Mouse (Mus musculus): ENCODE measurements around the gene Gm28891.
"Not testable (repeated sequence)": the region's sequence is repeated elsewhere in the genome, so short reads cannot be mapped to it uniquely, and the experiment has no call there.

- not testable (repeated sequence) for TF ChIP-seq CTCF, EP300 (IDR thresholded peaks at IDR 0.05)
Measured at GRCm38 (mm10) chrY:60240902-60241301, at the start of gene Gm28891.
